Mouse (Mus musculus) liver, embryonic 16.5 days (tissue): ENCODE data around the gene Stk16. TPM values are rescaled to one million over a fixed set of nuclear protein-coding genes. Genes with fewer than 3 reads are reported as not detected.

Experiments
- ATAC-seq: fragments of 200-750 bp; cut with Nextera tagmentation; 2 replicates; pipeline ENCODE4 v1.8.0; 2017; ENCODE audit warnings: low read depth, mild to moderate bottlenecking, moderate number of reproducible peaks, moderate library complexity
- H3K27ac ChIP-seq: fragments of 300-500 bp; sonication (generic); 2 replicates; pipeline ENCODE4 v1.5.1; 2014; ENCODE audit warnings: mild to moderate bottlenecking, low read length
- H3K27me3 ChIP-seq: fragments of 300-500 bp; sonication (generic); 2 replicates; pipeline ENCODE4 v1.6.1; 2014; ENCODE audit warnings: low read depth, low read length, mixed read lengths; ENCODE audit not compliant: control insufficient read depth, insufficient read depth
- H3K36me3 ChIP-seq: fragments of 300-500 bp; sonication (generic); 2 replicates; pipeline ENCODE4 v1.6.1; 2014; ENCODE audit warnings: mild to moderate bottlenecking; ENCODE audit not compliant: control insufficient read depth, insufficient read depth
- H3K4me1 ChIP-seq: fragments of 300-500 bp; sonication (generic); 2 replicates; pipeline ENCODE4 v1.6.1; 2014; ENCODE audit warnings: low read depth, low read length, mixed read lengths; ENCODE audit not compliant: control insufficient read depth
- H3K4me2 ChIP-seq: fragments of 300-500 bp; sonication (generic); 2 replicates; pipeline ENCODE4 v1.6.1; 2014; ENCODE audit warnings: low read depth, low read length, mixed read lengths
- H3K4me3 ChIP-seq: fragments of 300-500 bp; sonication (generic); 2 replicates; pipeline ENCODE4 v1.5.1; 2014; ENCODE audit warnings: low read depth, mild to moderate bottlenecking, low read length
- H3K9ac ChIP-seq: fragments of 300-500 bp; sonication (generic); 2 replicates; pipeline ENCODE4 v1.6.1; 2014; ENCODE audit warnings: low read depth, low read length
- H3K9me3 ChIP-seq: fragments of 300-500 bp; sonication (generic); replicated peaks from 2 replicates; pipeline ENCODE4 v1.6.1; 2016; ENCODE audit warnings: low read length; ENCODE audit not compliant: control insufficient read depth
- WGBS: fragments of 180-500 bp; shearing (Covaris S2); extraction: QIAGEN DNeasy Blood & Tissue Kit; methylation state at CpG from one replicate; pipeline ENCODE4 v1.1.7; 2014; ENCODE audit not compliant: insufficient replicate concordance; 5-methylcytosine and 5-hydroxymethylcytosine counted together
- polyA plus RNA-seq: library from polyadenylated mRNA; unstranded; fragments of >200 nt; fragmentation: Nextera tagmentation; extraction: Ambion mirVana; gene quantifications from 2 replicates; pipeline ENCODE4 v1.2.1, GENCODE M21; 2015

Gene Stk16
- polyA plus RNA-seq, 1 experiment from 2014 or later: 73.3 TPM

GRCm38 (mm10) chr1:75217893-75218226 lies 7.2 kb downstream of the Stk16 start:
- WGBS: 1% methylated on average over 6 of the region's 6 CpGs
- ATAC-seq: no peak
- peaks cover 14% of the 10 kb centered on the region for H3K27me3 ChIP-seq
- peak overlapping the region; percentile 87 for H3K9ac ChIP-seq
- peaks cover 59% of the 10 kb centered on the region for H3K4me1 ChIP-seq
- H3K36me3 ChIP-seq: peaks cover 41% of the 10 kb centered on the region
- H3K4me3 ChIP-seq: peak overlapping the region; percentile 83
- H3K4me2 ChIP-seq: peak overlapping the region; percentile 97
- no peaks in the 10 kb centered on the region for H3K9me3 ChIP-seq
- peak overlapping the region; percentile 97 for H3K27ac ChIP-seq

- H3K27me3 ChIP-seq: peaks cover 14% of the 10 kb centered on the region
- peak; percentile 64 for ATAC-seq
- H3K27ac ChIP-seq: peak overlapping the region; percentile 97
- under 1% methylated on average over 38 of the region's 38 CpGs for WGBS
- peak overlapping the region; percentile 83 for H3K4me3 ChIP-seq
- H3K36me3 ChIP-seq: peaks cover 36% of the 10 kb centered on the region
- peak overlapping the region; percentile 87 for H3K9ac ChIP-seq
- peaks cover 53% of the 10 kb centered on the region for H3K4me1 ChIP-seq
- H3K4me2 ChIP-seq: peak overlapping the region; percentile 97
- no peaks in the 10 kb centered on the region for H3K9me3 ChIP-seq
Measured at GRCm38 (mm10) chr1:75218227-75219001, 7.8 kb downstream of the Stk16 start.

- H3K27me3 ChIP-seq: peaks cover 14% of the 10 kb centered on the region
- peak; percentile 90 for ATAC-seq
- under 1% methylated on average over 24 of the region's 24 CpGs for WGBS
- peaks cover 30% of the 10 kb centered on the region for H3K36me3 ChIP-seq
- peak overlapping the region; percentile 97 for H3K4me2 ChIP-seq
- H3K27ac ChIP-seq: peak overlapping the region; percentile 97
- peaks cover 46% of the 10 kb centered on the region for H3K4me1 ChIP-seq
- no peaks in the 10 kb centered on the region for H3K9me3 ChIP-seq
- peak overlapping the region; percentile 83 for H3K4me3 ChIP-seq
- H3K9ac ChIP-seq: peak overlapping the region; percentile 87
Measured at GRCm38 (mm10) chr1:75219078-75219477, 8.4 kb downstream of the Stk16 start.

- H3K27me3 ChIP-seq: peaks cover 14% of the 10 kb centered on the region
- peak within 1 kb of the TSS; percentile 87 for H3K9ac ChIP-seq
- H3K27ac ChIP-seq: peak within 1 kb of the TSS; percentile 97
- H3K4me3 ChIP-seq: peak within 1 kb of the TSS; percentile 83
- peaks cover 42% of the 10 kb centered on the region for H3K4me1 ChIP-seq
- H3K9me3 ChIP-seq: no peaks in the 10 kb centered on the region
- H3K36me3 ChIP-seq: peaks cover 25% of the 10 kb centered on the region
- WGBS: 2% methylated on average over 34 of the region's 34 CpGs
- H3K4me2 ChIP-seq: peak within 1 kb of the TSS; percentile 97
- ATAC-seq: peak; percentile 3; the same call in 1 of the 2 replicates
Measured at GRCm38 (mm10) chr1:75219531-75219930, 8.9 kb downstream of the Stk16 start, which contains the start of gene Tuba4a. Tuba4a (minus strand) TSS chr1:75219865.

- Histone ChIP-seq H3K27ac (no peak overlapping the region), H3K4me1 (peaks cover 22% of the 10 kb centered on the region), H3K27me3 (peaks cover 14% of the 10 kb centered on the region), H3K9ac (no peak overlapping the region), H3K36me3 (peaks cover 5% of the 10 kb centered on the region), H3K9me3 (no peaks in the 10 kb centered on the region), H3K4me3 (no peak overlapping the region), H3K4me2 (no peak overlapping the region)
- WGBS: 68% methylated on average over 3 of the region's 3 CpGs
- no peak for ATAC-seq
Measured at GRCm38 (mm10) chr1:75221538-75221937, 10.9 kb downstream of the Stk16 start.

- no peak for ATAC-seq
- H3K4me2 ChIP-seq: no peak overlapping the region
- H3K4me1 ChIP-seq: peaks cover 8% of the 10 kb centered on the region
- H3K4me3 ChIP-seq: no peak overlapping the region
- no peaks in the 10 kb centered on the region for H3K9me3 ChIP-seq
- H3K36me3 ChIP-seq: no peaks in the 10 kb centered on the region
- H3K27me3 ChIP-seq: peaks cover 14% of the 10 kb centered on the region
- H3K27ac ChIP-seq: no peak overlapping the region
- no peak overlapping the region for H3K9ac ChIP-seq
- WGBS: 51% methylated on average over 6 of the region's 6 CpGs
Measured at GRCm38 (mm10) chr1:75222926-75223325, 12.3 kb downstream of the Stk16 start.

GRCm38 (mm10) chr1:75223532-75223931 lies 12.9 kb downstream of the Stk16 start:
- Histone ChIP-seq H3K36me3 (no peaks in the 10 kb centered on the region), H3K4me2 (no peak overlapping the region), H3K27ac (no peak overlapping the region), H3K9ac (no peak overlapping the region), H3K27me3 (peaks cover 14% of the 10 kb centered on the region), H3K4me1 (peaks cover 8% of the 10 kb centered on the region), H3K4me3 (no peak overlapping the region), H3K9me3 (no peaks in the 10 kb centered on the region)
- ATAC-seq: no peak
- 18% methylated on average over 6 of the region's 6 CpGs for WGBS

- H3K27me3 ChIP-seq: peaks cover 5% of the 10 kb centered on the region
- no peak overlapping the region for H3K4me2 ChIP-seq
- H3K9ac ChIP-seq: no peak overlapping the region
- WGBS: 19% methylated on average over 3 of the region's 3 CpGs
- H3K9me3 ChIP-seq: no peaks in the 10 kb centered on the region
- no peaks in the 10 kb centered on the region for H3K36me3 ChIP-seq
- no peak for ATAC-seq
- H3K27ac ChIP-seq: no peak overlapping the region
- H3K4me3 ChIP-seq: no peak overlapping the region
- peaks cover 5% of the 10 kb centered on the region for H3K4me1 ChIP-seq
Measured at GRCm38 (mm10) chr1:75225473-75225872, 14.8 kb downstream of the Stk16 start.

GRCm38 (mm10) chr1:75226138-75226537 lies 15.5 kb downstream of the Stk16 start:
- H3K36me3 ChIP-seq: no peaks in the 10 kb centered on the region
- H3K4me1 ChIP-seq: peaks cover 5% of the 10 kb centered on the region
- no peaks in the 10 kb centered on the region for H3K27me3 ChIP-seq
- no peak overlapping the region for H3K4me3 ChIP-seq
- H3K27ac ChIP-seq: no peak overlapping the region
- no peak overlapping the region for H3K9ac ChIP-seq
- H3K4me2 ChIP-seq: no peak overlapping the region
- no peaks in the 10 kb centered on the region for H3K9me3 ChIP-seq
- ATAC-seq: no peak
- 33% methylated on average over 2 of the region's 2 CpGs for WGBS
